Mouse (Mus musculus): ENCODE data around the gene Il1f10. TPM values are rescaled to one million over a fixed set of nuclear protein-coding genes. Genes with fewer than 3 reads are reported as not detected.

Il1f10 gene
- total RNA-seq (2023) = not detected

GRCm38 (mm10) chr2:24290896-24291295 lies at the start of gene Il1f10:
Il1f10 (plus strand) TSS chr2:24291196.

GRCm38 (mm10) chr2:24276654-24277053 lies 14.3 kb upstream of the Il1f10 start, which contains the start of gene Il1f5:
Il1f5 (plus strand) TSS chr2:24276954.

GRCm38 (mm10) chr2:24336545-24336944 lies 45.5 kb downstream of the Il1f10 start, which contains the start of gene Il1rn:
Il1rn (plus strand) TSS chr2:24336853.

Other genes with a start within 250 kb of the Il1f10 start
- 1 to 10 TPM; 4.2 TPM for gene Hnmt, start 241.8 kb upstream of the Il1f10 start, total RNA-seq (2023)
- not detected for gene Tbpl2, start 194.6 kb upstream of the Il1f10 start, total RNA-seq (2023)
- gene Il1f8, start 138.0 kb upstream of the Il1f10 start, total RNA-seq (2023) = not detected
- gene Il1f9, start 104.7 kb upstream of the Il1f10 start, total RNA-seq (2023) = not detected
- not detected for gene Il1f6, start 75.8 kb upstream of the Il1f10 start, total RNA-seq (2023)
- gene Il1f5, start 14.2 kb upstream of the Il1f10 start, total RNA-seq (2023) = not detected
- 10 to 100 TPM; 14.6 to 18.5 TPM for gene Il1rn, start 45.7 kb downstream of the Il1f10 start, total RNA-seq (2023)
- 10 to 100 TPM; 56.1 to 69.3 TPM for gene Psd4, start 76.4 kb downstream of the Il1f10 start, total RNA-seq (2023)
- gene Pax8, start 184.4 kb downstream of the Il1f10 start, total RNA-seq (2023) = not detected

Measured in monocyte, adult 59 days (primary cell).